Mouse (Mus musculus) erythroblast, embryonic 14.5 days (primary cell): ENCODE measurements around the gene Slc41a2.

Experiments used
- GATA1 ChIP-seq: IDR thresholded peaks from 2 replicates; pipeline ENCODE4 v1.6.1; 2012; ENCODE audit warnings: low read length, inconsistent platforms, mixed read lengths
- TAL1 ChIP-seq: IDR thresholded peaks from 3 replicates; pipeline ENCODE4 v1.6.1; 2012; ENCODE audit warnings: low read length, inconsistent platforms, mixed read lengths

DNA sequence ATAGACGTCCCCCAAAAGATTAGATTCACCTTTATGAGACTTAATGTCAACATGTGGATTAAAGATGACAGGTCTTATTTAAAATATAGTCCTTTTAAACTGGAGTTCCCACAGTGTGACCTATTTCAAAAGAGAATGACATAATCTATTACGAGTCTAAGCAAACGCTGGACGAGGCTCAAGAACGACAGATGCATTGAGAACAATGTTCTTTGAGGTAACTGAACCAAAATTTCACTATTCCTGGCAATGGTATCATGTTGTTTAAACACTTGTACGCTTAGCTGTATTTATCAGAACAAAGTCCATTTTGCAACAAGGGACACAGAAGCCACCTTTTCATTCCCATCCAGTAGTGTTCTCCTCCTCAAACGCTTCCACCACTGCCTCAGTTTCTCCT lies 27.3 kb downstream of the Slc41a2 start:
- TF ChIP-seq TAL1 (no peak), GATA1 (no peak)
